Mouse (Mus musculus) hindbrain, embryonic 11.5 days (tissue): ENCODE results near the gene Plxnc1. TPM values are rescaled to one million over a fixed set of nuclear protein-coding genes. Genes with fewer than 3 reads are reported as not detected.

Experiments used
- ATAC-seq: fragments of 200-750 bp; cut with Nextera tagmentation; 2 replicates; pipeline ENCODE4 v1.8.0; 2017; ENCODE audit warnings: mild to moderate bottlenecking, moderate TSS enrichment, moderate library complexity; ENCODE audit not compliant: low FRiP score
- DNase-seq: peaks from one replicate; pipeline ENCODE4 v3.0.0-alpha.2; 2015; ENCODE audit warnings: low spot score
- H3K27ac ChIP-seq: fragments of 300-500 bp; sonication (generic); 2 replicates; pipeline ENCODE4 v1.5.1; 2014; ENCODE audit warnings: mild to moderate bottlenecking, low read depth, low read length
- H3K27me3 ChIP-seq: fragments of 300-500 bp; sonication (generic); 2 replicates; pipeline ENCODE4 v1.6.1; 2014; ENCODE audit warnings: mild to moderate bottlenecking, low read length, moderate library complexity, mixed read lengths; ENCODE audit not compliant: control insufficient read depth, insufficient read depth
- H3K36me3 ChIP-seq: fragments of 300-500 bp; sonication (generic); 2 replicates; pipeline ENCODE4 v1.6.1; 2014; ENCODE audit warnings: mild to moderate bottlenecking, low read length, moderate library complexity, mixed read lengths; ENCODE audit not compliant: control insufficient read depth, insufficient read depth
- H3K4me1 ChIP-seq: fragments of 300-500 bp; sonication (generic); replicated peaks from 2 replicates; pipeline ENCODE4 v1.6.1; 2014; ENCODE audit warnings: low read length, mixed read lengths; ENCODE audit not compliant: control insufficient read depth, insufficient read depth
- H3K4me2 ChIP-seq: fragments of 300-500 bp; sonication (generic); replicated peaks from 2 replicates; pipeline ENCODE4 v1.6.1; 2014; ENCODE audit warnings: mild to moderate bottlenecking, low read depth, low read length
- H3K4me3 ChIP-seq: fragments of 300-500 bp; sonication (generic); 2 replicates; pipeline ENCODE4 v1.5.1; 2014; ENCODE audit warnings: low read depth, low read length
- H3K9ac ChIP-seq: fragments of 300-500 bp; sonication (generic); 2 replicates; pipeline ENCODE4 v1.6.1; 2014; ENCODE audit warnings: low read depth, low read length
- H3K9me3 ChIP-seq: fragments of 300-500 bp; sonication (generic); 2 replicates; pipeline ENCODE4 v1.6.1; 2016; ENCODE audit warnings: low read length; ENCODE audit not compliant: control insufficient read depth
- WGBS: fragments of 180-500 bp; shearing (Covaris S2); extraction: QIAGEN DNeasy Blood & Tissue Kit; methylation state at CpG from one replicate; pipeline ENCODE4 v1.1.7; 2014; 5-methylcytosine and 5-hydroxymethylcytosine counted together
- polyA plus RNA-seq: library from polyadenylated mRNA; unstranded; fragments of >200 nt; fragmentation: Nextera tagmentation; extraction: Ambion mirVana; gene quantifications from 2 replicates; pipeline ENCODE4 v1.2.1, GENCODE M21; 2014

Gene Plxnc1
- polyA plus RNA-seq, 1 experiment from 2014 or later, result 4.5 TPM

- ATAC-seq, result no peak
- 84% methylated on average over 9 of the region's 9 CpGs for WGBS
- Histone ChIP-seq H3K27ac (no peak overlapping the region), H3K36me3 (no peaks in the 10 kb centered on the region), H3K4me1 (0 out of 2 replicates have a peak, but pooled peaks cover 3% of the 10 kb centered on the region), H3K4me2 (no peak overlapping the region), H3K9ac (no peak overlapping the region), H3K9me3 (no peaks in the 10 kb centered on the region), H3K4me3 (no peak overlapping the region), H3K27me3 (no peaks in the 10 kb centered on the region)
- no peak for DNase-seq
These were observed 80.3 kb downstream of the Plxnc1 start for GRCm38 (mm10) chr10:94864199-94864928.

GRCm38 (mm10) chr10:94863251-94863650 lies 81.4 kb downstream of the Plxnc1 start:
- Histone ChIP-seq H3K9me3 (no peaks in the 10 kb centered on the region), H3K27me3 (no peaks in the 10 kb centered on the region), H3K36me3 (no peaks in the 10 kb centered on the region), H3K4me1 (0 out of 2 replicates have a peak, but pooled peaks cover 3% of the 10 kb centered on the region), H3K4me3 (no peak overlapping the region), H3K27ac (no peak overlapping the region), H3K9ac (no peak overlapping the region), H3K4me2 (no peak overlapping the region)
- no peak for ATAC-seq
- DNase-seq, result no peak
- 80% methylated on average over 9 of the region's 9 CpGs for WGBS

- Histone ChIP-seq H3K36me3 (no peaks in the 10 kb centered on the region), H3K27me3 (no peaks in the 10 kb centered on the region), H3K4me3 (no peak overlapping the region), H3K9ac (no peak overlapping the region), H3K27ac (no peak overlapping the region), H3K9me3 (no peaks in the 10 kb centered on the region), H3K4me1 (no peaks in the 10 kb centered on the region), H3K4me2 (no peak overlapping the region)
- no peak for DNase-seq
- ATAC-seq, result no peak
- WGBS, result 96% methylated on average over 4 of the region's 4 CpGs
These were observed 83.8 kb downstream of the Plxnc1 start for GRCm38 (mm10) chr10:94860870-94861269.

GRCm38 (mm10) chr10:94858277-94859033 lies 86.2 kb downstream of the Plxnc1 start:
- Histone ChIP-seq H3K27ac (no peak overlapping the region), H3K9me3 (no peaks in the 10 kb centered on the region), H3K4me3 (no peak overlapping the region), H3K9ac (no peak overlapping the region), H3K27me3 (no peaks in the 10 kb centered on the region), H3K36me3 (no peaks in the 10 kb centered on the region), H3K4me1 (no peaks in the 10 kb centered on the region), H3K4me2 (no peak overlapping the region)
- DNase-seq (no peak), ATAC-seq (no peak)
- WGBS, result 90% methylated on average over 6 of the region's 6 CpGs

GRCm38 (mm10) chr10:94850565-94850964 lies 94.1 kb downstream of the Plxnc1 start:
- no peak overlapping the region for H3K9ac ChIP-seq
- ATAC-seq, result peak; percentile 65; the same call in 1 of the 2 replicates

GRCm38 (mm10) chr10:94849930-94850329 lies 94.7 kb downstream of the Plxnc1 start:
- H3K36me3 ChIP-seq, result no peaks in the 10 kb centered on the region
- no peak overlapping the region for H3K27ac ChIP-seq
- H3K4me3 ChIP-seq, result no peak overlapping the region
- no peaks in the 10 kb centered on the region for H3K4me1 ChIP-seq
- no peak overlapping the region for H3K4me2 ChIP-seq
- no peak overlapping the region for H3K9ac ChIP-seq
- 88% methylated on average over 9 of the region's 9 CpGs for WGBS
- ATAC-seq (no peak), DNase-seq (no peak)
- no peaks in the 10 kb centered on the region for H3K9me3 ChIP-seq
- no peaks in the 10 kb centered on the region for H3K27me3 ChIP-seq

More at GRCm38 (mm10) chr10:94850565-94850964, 94.1 kb downstream of the Plxnc1 start:
- Histone ChIP-seq H3K27ac (no peak overlapping the region), H3K27me3 (no peaks in the 10 kb centered on the region), H3K36me3 (no peaks in the 10 kb centered on the region), H3K4me1 (no peaks in the 10 kb centered on the region), H3K4me2 (no peak overlapping the region), H3K9me3 (no peaks in the 10 kb centered on the region), H3K4me3 (no peak overlapping the region)
- 43% methylated on average over 4 of the region's 4 CpGs for WGBS
- DNase-seq, result peak; percentile 26

GRCm38 (mm10) chr10:94849360-94849759 lies 95.3 kb downstream of the Plxnc1 start:
- Histone ChIP-seq H3K27ac (no peak overlapping the region), H3K4me1 (no peaks in the 10 kb centered on the region), H3K27me3 (no peaks in the 10 kb centered on the region), H3K9me3 (no peaks in the 10 kb centered on the region), H3K4me2 (no peak overlapping the region), H3K36me3 (no peaks in the 10 kb centered on the region), H3K9ac (no peak overlapping the region), H3K4me3 (no peak overlapping the region)
- WGBS, result 88% methylated on average over 4 of the region's 4 CpGs
- no peak for ATAC-seq
- DNase-seq, result no peak

- H3K9ac ChIP-seq, result no peak overlapping the region
- no peak for DNase-seq
- 88% methylated on average over 6 of the region's 6 CpGs for whole genome bisulfite sequencing
These were observed 96.3 kb downstream of the Plxnc1 start for GRCm38 (mm10) chr10:94848344-94848743.

More at GRCm38 (mm10) chr10:94848344-94848743, 96.3 kb downstream of the Plxnc1 start:
- H3K4me2 ChIP-seq, result no peak overlapping the region
- H3K27me3 ChIP-seq, result no peaks in the 10 kb centered on the region
- no peak for ATAC-seq
- no peaks in the 10 kb centered on the region for H3K9me3 ChIP-seq
- no peak overlapping the region for H3K27ac ChIP-seq
- no peak overlapping the region for H3K4me3 ChIP-seq
- H3K4me1 ChIP-seq, result no peaks in the 10 kb centered on the region
- H3K36me3 ChIP-seq, result no peaks in the 10 kb centered on the region
